ENCODE assay signal across 25 mouse cellular contexts in the genomic region with DNA sequence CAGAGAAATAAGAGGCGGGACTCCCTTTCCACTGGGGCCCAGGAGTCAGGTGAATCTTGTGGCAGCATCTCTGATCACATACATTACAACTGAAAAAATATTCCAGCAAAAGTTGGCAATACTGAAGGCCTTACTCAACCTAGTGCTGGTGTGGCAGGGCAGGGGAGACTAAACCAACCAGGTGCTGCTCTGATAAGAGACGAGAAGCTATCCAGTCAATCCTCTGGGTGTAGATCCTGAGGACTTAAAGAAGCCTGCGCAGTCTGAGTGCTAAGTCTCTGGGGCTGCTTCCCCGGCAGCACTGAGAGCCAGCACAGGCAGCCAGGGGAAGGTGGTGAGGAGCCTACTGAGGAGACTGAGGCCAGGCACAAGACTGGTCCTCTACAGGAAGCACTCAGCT. TPM values are rescaled to one million over a fixed set of nuclear protein-coding genes. Genes with fewer than 3 reads are reported as not detected.
DNase-seq lines count a peak whose midpoint lies in the region; ATAC-seq lines count a peak whose summit lies in the region.
"Had no signal": no experiment of that assay in that cellular context is flagged by ENCODE, and none has a peak within 500 bp of the region (broad histone marks: within the 10 kb centered on the region; RNA-seq: fewer than 3 reads in every experiment).

No protein-coding gene starts in this region.

- DNase-seq in spleen, adult 12 weeks (ENCODE audit: low spot score), result peak; percentile 34
- DNase-seq in spleen, adult 18-20 months, result no peak
- DNase-seq in c-Kit-positive CD71-positive TER-119-negative erythroid progenitor cells, embryonic 14.5 days (ENCODE audit: low read depth), result peak; percentile 10
- no peak for DNase-seq in cerebellum, adult 8-10 months
- no peak for DNase-seq in lung, postnatal 36 days
- DNase-seq: adrenal gland, postnatal 36 days; cerebellum, adult 9-10 months; cerebellum, postnatal 36 days; gastrocnemius, adult 2 months; gastrocnemius, postnatal 36 days; heart, postnatal 14 days; kidney, adult 18-20 months; kidney, postnatal 4 days; layer of hippocampus, postnatal 36 days; left cerebral cortex, postnatal 4 days; lung, postnatal 4 days; right cerebral cortex, adult 18-20 months; right cerebral cortex, postnatal 4 days had no signal

- ATAC-seq in erythroid progenitor cell, adult 5-6 weeks (replicated peaks; ENCODE audit: low FRiP score, poor library complexity, severe bottlenecking), result peak; percentile 71
- peak; percentile 70 for ATAC-seq in megakaryocyte-erythroid progenitor cell, adult 5-6 weeks (replicated peaks; ENCODE audit: low FRiP score, low TSS enrichment, poor library complexity, severe bottlenecking)
- no peak for ATAC-seq in activated CD4-positive, CD25-positive, alpha-beta regulatory T cell, adult 4 months
- ATAC-seq: forebrain, embryonic 16.5 days; hindbrain, embryonic 16.5 days; Patski had no signal

RNA-seq across cellular contexts. Expression of a gene that starts 51.0 kb away (rescaled TPM):
- total RNA-seq in erythroid progenitor cell, adult 5-6 weeks (2015; ENCODE audit: low replicate concordance), result 145 and 168 TPM in 2 replicates
- total RNA-seq in erythroid progenitor cell, adult 5-6 weeks (2017; ENCODE audit: low replicate concordance), result 165 and 173 TPM in 2 replicates
- 42.4 and 61.8 TPM in 2 replicates for total RNA-seq in megakaryocyte-erythroid progenitor cell, adult 5-6 weeks (2014; fragmentation: Nextera tagmentation)
- 44.0 and 47.5 TPM in 2 replicates for total RNA-seq in megakaryocyte-erythroid progenitor cell, adult 5-6 weeks (2017)
- 1 to 10 TPM; 8.2 to 8.3 TPM for polyA plus RNA-seq in activated CD4-positive, CD25-positive, alpha-beta regulatory T cell, adult 4 months (2017; shearing (Covaris generic))
- polyA plus RNA-seq: G1E, Patski had no signal

Comparison
In these comparisons a context has a peak if more than half of its experiments do, and no peak if none do; other contexts are left out.
1. DNase-seq: peak in spleen, adult 12 weeks (single experiment) and c-Kit-positive CD71-positive TER-119-negative erythroid progenitor cells, embryonic 14.5 days (single experiment); none in spleen, adult 18-20 months (0 of 2), cerebellum, adult 8-10 months (single experiment) and lung, postnatal 36 days (single experiment).